Mouse (Mus musculus) limb, embryonic 11.5 days (tissue): ENCODE results near the gene Psmd5. TPM values are rescaled to one million over a fixed set of nuclear protein-coding genes. Genes with fewer than 3 reads are reported as not detected.
A peak's percentile ranks its signal among the peaks of the same experiment; 100 is the strongest.
"Not testable (repeated sequence)": the region's sequence is repeated elsewhere in the genome, so short reads cannot be mapped to it uniquely, and the experiment has no call there.

Source experiments
- ATAC-seq: fragments of 200-750 bp; cut with Nextera tagmentation; 2 replicates; pipeline ENCODE4 v1.8.0; 2017; ENCODE audit warnings: low read depth; ENCODE audit not compliant: insufficient number of reproducible peaks, low FRiP score, low TSS enrichment
- DNase-seq: peaks from one replicate; pipeline ENCODE4 v3.0.0-alpha.2; 2015; ENCODE audit warnings: low spot score
- H3K27ac ChIP-seq: fragments of 300-500 bp; sonication (generic); replicated peaks from 2 replicates; pipeline ENCODE4 v1.5.1; 2014; ENCODE audit warnings: low read depth, mild to moderate bottlenecking, low read length
- H3K27me3 ChIP-seq: fragments of 300-500 bp; sonication (generic); 2 replicates; pipeline ENCODE4 v1.6.1; 2014; ENCODE audit warnings: mild to moderate bottlenecking, low read length, mixed read lengths; ENCODE audit not compliant: control insufficient read depth, insufficient read depth
- H3K36me3 ChIP-seq: fragments of 300-500 bp; sonication (generic); 2 replicates; pipeline ENCODE4 v1.6.1; 2014; ENCODE audit warnings: mild to moderate bottlenecking, low read length, moderate library complexity, mixed read lengths; ENCODE audit not compliant: control insufficient read depth, insufficient read depth
- H3K4me1 ChIP-seq: fragments of 300-500 bp; sonication (generic); 2 replicates; pipeline ENCODE4 v1.6.1; 2014; ENCODE audit warnings: low read length, mixed read lengths; ENCODE audit not compliant: control insufficient read depth, insufficient read depth
- H3K4me2 ChIP-seq: fragments of 300-500 bp; sonication (generic); 2 replicates; pipeline ENCODE4 v1.6.1; 2014; ENCODE audit warnings: low read depth, mild to moderate bottlenecking, moderate library complexity; ENCODE audit not compliant: severe bottlenecking
- H3K4me3 ChIP-seq: fragments of 300-500 bp; sonication (generic); 2 replicates; pipeline ENCODE4 v1.5.1; 2014; ENCODE audit warnings: low read depth, low read length
- H3K9ac ChIP-seq: fragments of 300-500 bp; sonication (generic); 2 replicates; pipeline ENCODE4 v1.6.1; 2014; ENCODE audit warnings: mild to moderate bottlenecking, low read length
- H3K9me3 ChIP-seq: fragments of 300-500 bp; sonication (generic); 2 replicates; pipeline ENCODE4 v1.6.1; 2016; ENCODE audit warnings: low read length; ENCODE audit not compliant: control insufficient read depth
- WGBS: fragments of 180-500 bp; shearing (Covaris S2); extraction: QIAGEN DNeasy Blood & Tissue Kit; methylation state at CpG from one replicate; pipeline ENCODE4 v1.1.7; 2014; 5-methylcytosine and 5-hydroxymethylcytosine counted together
- polyA plus RNA-seq: library from polyadenylated mRNA; unstranded; fragments of >200 nt; fragmentation: Nextera tagmentation; extraction: Ambion mirVana; gene quantifications from 2 replicates; pipeline ENCODE4 v1.2.1, GENCODE M21; 2014

The Psmd5 gene
- polyA plus RNA-seq, 1 experiment from 2014 or later = 128 TPM

GRCm38 (mm10) chr2:34809568-34809967 is 65.2 kb downstream of the Psmd5 start:
- no peak overlapping the region for H3K9ac ChIP-seq
- H3K4me3 ChIP-seq = no peak overlapping the region
- no peak overlapping the region for H3K27ac ChIP-seq
- ATAC-seq (no peak), DNase-seq (no peak)
- H3K4me1 ChIP-seq = no peaks in the 10 kb centered on the region
- no peaks in the 10 kb centered on the region for H3K27me3 ChIP-seq
- H3K9me3 ChIP-seq = no peaks in the 10 kb centered on the region
- H3K36me3 ChIP-seq = peaks cover 5% of the 10 kb centered on the region; the same call in 1 of the 2 replicates
- no peak overlapping the region for H3K4me2 ChIP-seq
- WGBS = 95% methylated on average over 1 of the region's 1 CpGs

- H3K4me1 ChIP-seq = no peaks in the 10 kb centered on the region
- H3K27ac ChIP-seq = no peak overlapping the region
- no peak overlapping the region for H3K4me2 ChIP-seq
- WGBS = 82% methylated on average over 2 of the region's 2 CpGs
- H3K4me3 ChIP-seq = no peak overlapping the region
- no peak overlapping the region for H3K9ac ChIP-seq
- no peak for ATAC-seq
- H3K36me3 ChIP-seq = 0 out of 2 replicates have a peak, but pooled peaks cover 2% of the 10 kb centered on the region
- H3K27me3 ChIP-seq = no peaks in the 10 kb centered on the region
- H3K9me3 ChIP-seq = no peaks in the 10 kb centered on the region
- DNase-seq = no peak
Observed at GRCm38 (mm10) chr2:34808057-34808456, 66.7 kb downstream of the Psmd5 start.

DNA sequence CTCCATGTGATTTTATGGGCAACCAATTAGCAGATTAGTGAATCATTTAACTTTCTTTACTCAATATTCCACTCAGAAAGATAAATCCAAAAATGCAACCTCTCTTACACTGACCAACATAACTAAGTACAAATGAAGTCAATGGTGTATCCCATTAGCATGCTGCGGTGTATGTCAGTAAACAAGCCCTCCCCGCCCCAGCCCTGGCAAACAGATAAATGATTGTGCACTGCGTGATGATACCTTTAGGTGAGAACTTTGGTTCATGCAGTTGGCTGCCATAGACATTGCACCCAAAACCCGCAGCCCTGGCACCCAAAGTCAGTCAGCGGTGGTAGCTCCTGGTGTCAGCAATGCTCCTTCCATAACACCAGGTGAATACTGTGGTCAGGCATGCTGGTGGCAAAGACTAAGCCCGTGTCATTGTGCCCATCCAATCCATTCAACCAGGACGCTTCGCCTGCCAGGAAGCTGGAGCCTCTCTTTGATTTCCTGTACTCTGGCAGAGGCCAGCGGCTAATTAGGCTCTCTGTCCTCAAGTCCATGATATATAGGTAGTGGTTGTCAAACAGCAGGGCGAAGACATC is 69.3 kb downstream of the Psmd5 start:
- H3K27ac ChIP-seq = no peak overlapping the region
- no peak for ATAC-seq
- H3K9ac ChIP-seq = no peak overlapping the region
- 84% methylated on average over 10 of the region's 10 CpGs for WGBS
- H3K4me3 ChIP-seq = no peak overlapping the region
- 0 out of 2 replicates have a peak, but pooled peaks cover 2% of the 10 kb centered on the region for H3K36me3 ChIP-seq
- H3K4me1 ChIP-seq = no peaks in the 10 kb centered on the region
- H3K27me3 ChIP-seq = no peaks in the 10 kb centered on the region
- no peak for DNase-seq
- H3K4me2 ChIP-seq = no peak overlapping the region
- no peaks in the 10 kb centered on the region for H3K9me3 ChIP-seq

DNA sequence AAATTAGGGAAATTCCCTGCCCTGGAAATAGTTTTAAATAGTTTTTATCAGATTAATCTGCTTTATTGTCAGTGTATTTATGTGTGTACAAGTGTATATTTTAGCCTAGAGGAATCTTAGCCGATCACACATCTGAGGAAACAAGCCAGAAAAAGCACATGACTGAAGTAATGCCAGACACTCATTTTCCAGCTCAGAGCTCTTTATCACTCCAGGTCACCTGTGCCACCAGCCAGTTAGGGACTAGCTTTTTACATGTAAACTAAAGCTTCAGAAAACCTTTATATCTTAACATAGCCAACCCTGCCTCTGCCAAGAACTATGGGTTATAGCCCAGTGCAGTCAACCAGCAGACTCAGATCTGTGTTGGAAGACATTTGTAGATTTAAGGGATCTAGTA is 70.0 kb downstream of the Psmd5 start:
- no peak overlapping the region for H3K9ac ChIP-seq
- DNase-seq (no peak), ATAC-seq (no peak)
- no peak overlapping the region for H3K4me2 ChIP-seq
- H3K4me1 ChIP-seq = no peaks in the 10 kb centered on the region
- H3K9me3 ChIP-seq = no peaks in the 10 kb centered on the region
- no peak overlapping the region for H3K4me3 ChIP-seq
- no peaks in the 10 kb centered on the region for H3K27me3 ChIP-seq
- H3K27ac ChIP-seq = no peak overlapping the region
- 0 out of 2 replicates have a peak, but pooled peaks cover 2% of the 10 kb centered on the region for H3K36me3 ChIP-seq
- 89% methylated on average over 1 of the region's 1 CpGs for WGBS

DNA sequence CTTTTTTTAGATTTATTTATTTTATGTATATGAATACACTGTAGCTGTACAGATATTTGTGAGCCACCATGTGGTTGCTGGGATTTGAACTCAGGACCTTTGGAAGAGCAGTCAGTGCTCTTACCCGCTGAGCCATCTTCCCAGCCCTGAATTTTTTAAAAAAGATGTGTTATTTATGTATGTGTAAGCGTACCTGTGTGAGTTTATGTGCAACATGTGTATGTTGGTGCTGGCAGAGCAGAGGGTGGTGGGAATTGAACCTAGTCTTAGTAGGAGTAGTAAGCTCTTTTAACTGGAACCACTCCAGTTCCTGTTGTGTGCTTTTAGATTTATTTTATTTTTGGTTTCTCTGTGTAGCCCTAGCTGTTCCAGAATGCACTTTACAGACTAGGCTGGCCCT is 70.6 kb downstream of the Psmd5 start:
- H3K4me1 ChIP-seq = no peaks in the 10 kb centered on the region
- no peak overlapping the region for H3K9ac ChIP-seq
- H3K27ac ChIP-seq = no peak overlapping the region
- H3K4me2 ChIP-seq = no peak overlapping the region
- 96% methylated on average over 2 of the region's 2 CpGs for WGBS
- H3K4me3 ChIP-seq = no peak overlapping the region
- DNase-seq (no peak), ATAC-seq (no peak)
- 0 out of 2 replicates have a peak, but pooled peaks cover 2% of the 10 kb centered on the region for H3K36me3 ChIP-seq
- no peaks in the 10 kb centered on the region for H3K9me3 ChIP-seq
- H3K27me3 ChIP-seq = no peaks in the 10 kb centered on the region

GRCm38 (mm10) chr2:34803746-34804145 is 71.0 kb downstream of the Psmd5 start:
- ATAC-seq = no peak
- WGBS = 65% methylated on average over 3 of the region's 3 CpGs

GRCm38 (mm10) chr2:34802565-34803245 is 72.1 kb downstream of the Psmd5 start:
- peak; percentile 56 for ATAC-seq
- H3K9me3 ChIP-seq, H3K36me3 ChIP-seq, H3K4me1 ChIP-seq, H3K27me3 ChIP-seq: not testable (repeated sequence)
- DNase-seq = peak; percentile 36
- peak overlapping the region; percentile 70; the same call in 1 of the 2 replicates for H3K27ac ChIP-seq
- H3K9ac ChIP-seq = peak overlapping the region; percentile 74
- peak overlapping the region; percentile 69 for H3K4me3 ChIP-seq
- under 1% methylated on average over 32 of the region's 32 CpGs for WGBS
- H3K4me2 ChIP-seq = peak overlapping the region; percentile 76

More at GRCm38 (mm10) chr2:34803746-34804145, 71.0 kb downstream of the Psmd5 start:
- no peak for DNase-seq
- Histone ChIP-seq H3K4me2 (peak overlapping the region; percentile 17; the same call in 1 of the 2 replicates), H3K27ac (no peak overlapping the region), H3K4me3 (no peak overlapping the region), H3K36me3 (0 out of 2 replicates have a peak, but pooled peaks cover 2% of the 10 kb centered on the region), H3K4me1 (no peaks in the 10 kb centered on the region), H3K27me3 (no peaks in the 10 kb centered on the region), H3K9ac (no peak overlapping the region), H3K9me3 (no peaks in the 10 kb centered on the region)

DNA sequence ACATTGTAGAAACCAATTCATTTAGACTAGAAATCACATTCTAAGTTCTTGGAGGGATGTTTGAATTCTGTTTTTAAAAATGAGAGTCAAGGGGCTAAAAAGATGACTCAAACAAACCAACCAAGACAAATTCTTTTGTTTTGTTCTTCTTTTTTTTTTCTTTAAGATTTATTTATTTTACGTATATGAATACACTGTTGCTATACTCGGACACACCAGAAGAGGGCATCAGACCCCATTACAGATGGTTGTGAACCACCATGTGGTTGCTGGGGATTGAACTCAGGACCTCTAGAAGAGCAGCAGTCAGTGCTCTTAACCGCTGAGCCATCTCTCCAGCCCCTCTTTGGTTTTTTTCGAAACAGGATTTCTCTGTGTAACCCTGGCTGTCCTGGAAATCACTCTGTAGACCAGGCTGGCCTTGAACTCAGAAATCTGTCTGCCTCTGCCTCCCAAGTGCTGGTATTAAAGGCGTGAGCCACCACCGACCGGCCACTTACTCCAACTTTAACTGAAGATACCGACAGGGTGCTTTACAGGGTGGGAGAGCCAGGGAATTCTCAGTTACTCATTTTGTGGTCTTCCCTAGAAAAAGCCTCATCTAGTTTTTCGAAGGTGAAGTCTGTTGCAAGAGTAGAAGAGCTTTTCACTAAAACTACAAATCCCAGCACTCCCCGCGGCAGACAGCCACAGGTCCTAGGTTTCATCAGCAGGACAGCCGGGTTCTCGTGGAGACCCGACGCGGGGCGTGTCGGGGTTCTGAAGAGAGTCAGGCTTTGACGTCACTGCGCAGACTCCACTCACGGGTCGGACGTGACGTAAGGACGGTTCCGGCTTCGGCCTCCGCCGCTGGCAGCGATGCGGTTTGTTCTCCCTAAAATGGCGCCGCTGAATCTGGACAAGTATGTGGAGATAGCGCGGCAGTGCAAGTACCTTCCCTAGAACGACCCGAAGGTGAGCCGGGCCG is 73.0 kb downstream of the Psmd5 start:
- Histone ChIP-seq H3K4me1 (no peaks in the 10 kb centered on the region), H3K9ac (peak overlapping the region; percentile 74), H3K4me3 (peak overlapping the region; percentile 69), H3K27ac (peak overlapping the region; percentile 70; the same call in 1 of the 2 replicates), H3K36me3 (0 out of 2 replicates have a peak, but pooled peaks cover 2% of the 10 kb centered on the region), H3K9me3 (no peaks in the 10 kb centered on the region), H3K27me3 (no peaks in the 10 kb centered on the region), H3K4me2 (no peak overlapping the region)
- peak; percentile 98 for DNase-seq
- WGBS = 5% methylated on average over 39 of the region's 39 CpGs
- ATAC-seq = peak; percentile 94
